Mouse (Mus musculus) retina, adult 2 months (tissue): ENCODE results near the gene Gm45233.
A peak's percentile ranks its signal among the peaks of the same experiment; 100 is the strongest.
"Not testable (repeated sequence)": the region's sequence is repeated elsewhere in the genome, so short reads cannot be mapped to it uniquely, and the experiment has no call there.

Experiments used
- DNase-seq: peaks from one replicate; pipeline ENCODE4 v3.0.0-alpha.2; 2012; ENCODE audit warnings: low read depth, low spot score

Gene Gm45233

GRCm38 (mm10) chr7:43443917-43444293 lies at the start of gene Gm45233, which contains the start of gene Etfb:
TSS of gene Gm45233 (plus strand) at chr7:43444128.
TSS of gene Etfb (plus strand) at chr7:43444083.
- peak; percentile 92 for DNase-seq

GRCm38 (mm10) chr7:43399501-43399900 lies 44.4 kb upstream of the Gm45233 start:
- no peak for DNase-seq

- DNase-seq: no peak
Measured at GRCm38 (mm10) chr7:43402718-43403117, 41.2 kb upstream of the Gm45233 start.

GRCm38 (mm10) chr7:43407573-43407972 lies 36.4 kb upstream of the Gm45233 start:
- no peak for DNase-seq

- DNase-seq: no peak
Measured at GRCm38 (mm10) chr7:43408131-43408553, 35.8 kb upstream of the Gm45233 start, which contains the start of gene Siglecg. TSS of gene Siglecg (plus strand) at chr7:43408204.

- no peak for DNase-seq
Measured at GRCm38 (mm10) chr7:43409084-43409483, 34.8 kb upstream of the Gm45233 start.

GRCm38 (mm10) chr7:43411724-43412123 lies 32.2 kb upstream of the Gm45233 start:
- DNase-seq: not testable (repeated sequence)

GRCm38 (mm10) chr7:43417298-43417697 lies 26.6 kb upstream of the Gm45233 start:
- no peak for DNase-seq

- DNase-seq: peak; percentile 52
Measured at GRCm38 (mm10) chr7:43422995-43423617, 20.8 kb upstream of the Gm45233 start.

- no peak for DNase-seq
Measured at GRCm38 (mm10) chr7:43423991-43424625, 19.8 kb upstream of the Gm45233 start.

- DNase-seq: no peak
Measured at GRCm38 (mm10) chr7:43427406-43427805, 16.5 kb upstream of the Gm45233 start, which contains the start of gene Lim2. TSS of gene Lim2 (plus strand) at chr7:43427670.

- DNase-seq: no peak
Measured at GRCm38 (mm10) chr7:43429500-43429899, 14.4 kb upstream of the Gm45233 start.

GRCm38 (mm10) chr7:43432891-43433290 lies 11.0 kb upstream of the Gm45233 start:
- DNase-seq: no peak

- no peak for DNase-seq
Measured at GRCm38 (mm10) chr7:43434676-43435075, 9.3 kb upstream of the Gm45233 start.

GRCm38 (mm10) chr7:43436341-43437255 lies 7.3 kb upstream of the Gm45233 start, which contains the start of gene Nkg7:
TSS of gene Nkg7 (plus strand) at chr7:43437073.
- no peak for DNase-seq

- no peak for DNase-seq
Measured at GRCm38 (mm10) chr7:43438611-43439010, 5.3 kb upstream of the Gm45233 start.

- no peak for DNase-seq
Measured at GRCm38 (mm10) chr7:43440482-43440881, 3.4 kb upstream of the Gm45233 start, which contains the start of gene Cldnd2. TSS of gene Cldnd2 (plus strand) at chr7:43440782.

- DNase-seq: no peak
Measured at GRCm38 (mm10) chr7:43441071-43441470, 2.9 kb upstream of the Gm45233 start.

- DNase-seq: no peak
Measured at GRCm38 (mm10) chr7:43442684-43443083, 1.2 kb upstream of the Gm45233 start.

- DNase-seq: peak; percentile 40
Measured at GRCm38 (mm10) chr7:43443126-43443916, 607 bp upstream of the Gm45233 start.

- DNase-seq: no peak
Measured at GRCm38 (mm10) chr7:43447801-43448200, 3.9 kb downstream of the Gm45233 start.
